Mouse (Mus musculus) intestine, postnatal 0 days (tissue): ENCODE data around the gene Zdhhc4. TPM values are rescaled to one million over a fixed set of nuclear protein-coding genes. Genes with fewer than 3 reads are reported as not detected.

Experiments
- ATAC-seq: fragments of 200-750 bp; cut with Nextera tagmentation; 2 replicates; pipeline ENCODE4 v1.8.0; 2017; ENCODE audit warnings: mild to moderate bottlenecking, moderate TSS enrichment, moderate library complexity
- H3K27ac ChIP-seq: fragments of 300-500 bp; sonication (generic); 2 replicates; pipeline ENCODE4 v1.5.1; 2014; ENCODE audit warnings: mild to moderate bottlenecking, low read depth, low read length, moderate library complexity
- H3K27me3 ChIP-seq: fragments of 300-500 bp; sonication (generic); replicated peaks from 2 replicates; pipeline ENCODE4 v1.6.1; 2014; ENCODE audit warnings: low read length, mixed read lengths; ENCODE audit not compliant: control insufficient read depth, insufficient read depth
- H3K36me3 ChIP-seq: fragments of 300-500 bp; sonication (generic); 2 replicates; pipeline ENCODE4 v1.6.1; 2014; ENCODE audit warnings: mild to moderate bottlenecking, moderate library complexity; ENCODE audit not compliant: control insufficient read depth, insufficient read depth
- H3K4me1 ChIP-seq: fragments of 300-500 bp; sonication (generic); replicated peaks from 2 replicates; pipeline ENCODE4 v1.6.1; 2014; ENCODE audit warnings: antibody characterized with exemption, low read length, mixed read lengths; ENCODE audit not compliant: control insufficient read depth, insufficient read depth
- H3K4me2 ChIP-seq: fragments of 300-500 bp; sonication (generic); replicated peaks from 2 replicates; pipeline ENCODE4 v1.6.1; 2014; ENCODE audit warnings: low read depth, mild to moderate bottlenecking, moderate library complexity
- H3K4me3 ChIP-seq: fragments of 300-500 bp; sonication (generic); 2 replicates; pipeline ENCODE4 v1.5.1; 2014; ENCODE audit warnings: low read depth, low read length
- H3K9ac ChIP-seq: fragments of 300-500 bp; sonication (generic); 2 replicates; pipeline ENCODE4 v1.6.1; 2014; ENCODE audit warnings: mild to moderate bottlenecking, low read depth, low read length
- H3K9me3 ChIP-seq: fragments of 300-500 bp; sonication (generic); 2 replicates; pipeline ENCODE4 v1.6.1; 2016; ENCODE audit warnings: mixed run types; ENCODE audit not compliant: control insufficient read depth
- CTCF ChIP-seq: sonication (generic); IDR thresholded peaks from 2 replicates; pipeline ENCODE4 v1.5.1; 2016; ENCODE audit warnings: low read depth, mild to moderate bottlenecking, control low read depth, antibody characterized with exemption, moderate library complexity
- WGBS: fragments of 180-500 bp; shearing (Covaris S2); extraction: QIAGEN DNeasy Blood & Tissue Kit; methylation state at CpG from one replicate; pipeline ENCODE4 v1.1.7; 2014; 5-methylcytosine and 5-hydroxymethylcytosine counted together
- polyA plus RNA-seq: library from polyadenylated mRNA; unstranded; fragments of >200 nt; fragmentation: Nextera tagmentation; extraction: Ambion mirVana; gene quantifications from 2 replicates; pipeline ENCODE4 v1.2.1, GENCODE M21; 2015

Gene Zdhhc4
- polyA plus RNA-seq, 1 experiment from 2014 or later, result 46.5 TPM

- Histone ChIP-seq H3K9ac (no peak overlapping the region), H3K9me3 (no peaks in the 10 kb centered on the region), H3K27me3 (peaks cover 77% of the 10 kb centered on the region), H3K4me3 (peak overlapping the region; percentile 24), H3K4me2 (peak overlapping the region; percentile 40), H3K36me3 (no peaks in the 10 kb centered on the region), H3K27ac (no peak overlapping the region), H3K4me1 (no peaks in the 10 kb centered on the region)
- no peak for ATAC-seq
- TF ChIP-seq CTCF, result no peak
- 1% methylated on average over 36 of the region's 36 CpGs for WGBS
Observed at GRCm38 (mm10) chr5:143369611-143370255, 40.7 kb upstream of the Zdhhc4 start.

- TF ChIP-seq CTCF, result no peak
- 89% methylated on average over 3 of the region's 3 CpGs for WGBS
Observed at GRCm38 (mm10) chr5:143367931-143368330, 38.9 kb upstream of the Zdhhc4 start.

GRCm38 (mm10) chr5:143363678-143364615 is 34.9 kb upstream of the Zdhhc4 start:
- peaks cover 44% of the 10 kb centered on the region for H3K27me3 ChIP-seq
- no peaks in the 10 kb centered on the region for H3K36me3 ChIP-seq
- no peak overlapping the region for H3K27ac ChIP-seq
- peak overlapping the region; percentile 61 for H3K4me2 ChIP-seq
- WGBS, result 1% methylated on average over 47 of the region's 47 CpGs
- H3K9me3 ChIP-seq, result no peaks in the 10 kb centered on the region
- peak overlapping the region; percentile 35 for H3K4me3 ChIP-seq
- 0 out of 2 replicates have a peak overlapping the region, but pooled peaks have one; percentile 1 for H3K9ac ChIP-seq
- TF ChIP-seq CTCF, result no peak
- no peaks in the 10 kb centered on the region for H3K4me1 ChIP-seq
- ATAC-seq, result peak; percentile 28; the same call in 1 of the 2 replicates

More at GRCm38 (mm10) chr5:143367931-143368330, 38.9 kb upstream of the Zdhhc4 start:
- no peaks in the 10 kb centered on the region for H3K9me3 ChIP-seq
- no peaks in the 10 kb centered on the region for H3K4me1 ChIP-seq
- H3K27me3 ChIP-seq, result peaks cover 74% of the 10 kb centered on the region
- no peak for ATAC-seq
- no peak overlapping the region for H3K9ac ChIP-seq
- H3K4me3 ChIP-seq, result no peak overlapping the region
- no peak overlapping the region for H3K27ac ChIP-seq
- no peaks in the 10 kb centered on the region for H3K36me3 ChIP-seq
- no peak overlapping the region for H3K4me2 ChIP-seq

- no peak for TF ChIP-seq CTCF
- no peaks in the 10 kb centered on the region for H3K36me3 ChIP-seq
- no peak overlapping the region for H3K4me3 ChIP-seq
- no peaks in the 10 kb centered on the region for H3K9me3 ChIP-seq
- no peak for ATAC-seq
- peaks cover 51% of the 10 kb centered on the region for H3K27me3 ChIP-seq
- no peak overlapping the region for H3K9ac ChIP-seq
- H3K27ac ChIP-seq, result no peak overlapping the region
- WGBS, result 61% methylated on average over 7 of the region's 7 CpGs
- no peaks in the 10 kb centered on the region for H3K4me1 ChIP-seq
- H3K4me2 ChIP-seq, result no peak overlapping the region
Observed at GRCm38 (mm10) chr5:143361428-143361827, 32.4 kb upstream of the Zdhhc4 start.

- Histone ChIP-seq H3K4me3 (no peak overlapping the region), H3K9ac (no peak overlapping the region), H3K4me1 (no peaks in the 10 kb centered on the region), H3K27me3 (peaks cover 48% of the 10 kb centered on the region), H3K36me3 (no peaks in the 10 kb centered on the region), H3K4me2 (no peak overlapping the region), H3K9me3 (no peaks in the 10 kb centered on the region), H3K27ac (no peak overlapping the region)
- no peak for ATAC-seq
- 67% methylated on average over 5 of the region's 5 CpGs for WGBS
- TF ChIP-seq CTCF, result peak; percentile 65
Observed at GRCm38 (mm10) chr5:143360000-143360399, 30.9 kb upstream of the Zdhhc4 start.

- Histone ChIP-seq H3K9ac (no peak overlapping the region), H3K9me3 (no peaks in the 10 kb centered on the region), H3K36me3 (no peaks in the 10 kb centered on the region), H3K27ac (no peak overlapping the region), H3K4me1 (no peaks in the 10 kb centered on the region), H3K4me3 (no peak overlapping the region), H3K27me3 (peaks cover 42% of the 10 kb centered on the region), H3K4me2 (no peak overlapping the region)
- WGBS, result 36% methylated on average over 7 of the region's 7 CpGs
- no peak for ATAC-seq
- TF ChIP-seq CTCF, result no peak
Observed at GRCm38 (mm10) chr5:143359263-143359662, 30.2 kb upstream of the Zdhhc4 start.
